Mouse (Mus musculus): Measurements from ENCODE around the gene Scg5.

The Scg5 gene

GRCm38 (mm10) chr2:113806851-113807577 is 21.9 kb downstream of the Scg5 start:
- DNase-seq (ENCODE audit: low read depth, low spot score), result no peak

DNA sequence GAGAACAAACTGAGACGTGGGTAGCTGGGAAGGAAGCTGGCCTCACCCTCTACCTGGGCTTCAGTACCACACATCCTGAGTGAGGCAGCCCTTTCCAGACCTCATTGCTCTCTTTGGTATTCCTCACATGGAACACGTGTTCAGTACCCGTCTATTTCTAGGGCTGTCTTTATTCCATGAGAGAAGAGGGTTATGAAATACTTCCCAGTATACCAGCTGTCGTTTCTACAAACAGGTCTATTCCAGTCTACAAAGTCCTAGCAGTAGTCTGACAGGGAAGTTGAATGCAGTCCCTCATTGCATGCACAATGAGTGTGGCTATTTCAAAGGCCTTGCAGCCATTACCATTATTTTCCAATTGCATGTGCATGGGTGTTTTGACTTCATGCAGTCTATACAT is 23.2 kb downstream of the Scg5 start:
- DNase-seq (ENCODE audit: low read depth, low spot score), result no peak

GRCm38 (mm10) chr2:113803753-113804152 is 25.2 kb downstream of the Scg5 start:
- DNase-seq (ENCODE audit: low read depth, low spot score), result no peak

- no peak for DNase-seq (ENCODE audit: low read depth, low spot score)
Observed at GRCm38 (mm10) chr2:113800846-113801245, 28.1 kb downstream of the Scg5 start.

DNA sequence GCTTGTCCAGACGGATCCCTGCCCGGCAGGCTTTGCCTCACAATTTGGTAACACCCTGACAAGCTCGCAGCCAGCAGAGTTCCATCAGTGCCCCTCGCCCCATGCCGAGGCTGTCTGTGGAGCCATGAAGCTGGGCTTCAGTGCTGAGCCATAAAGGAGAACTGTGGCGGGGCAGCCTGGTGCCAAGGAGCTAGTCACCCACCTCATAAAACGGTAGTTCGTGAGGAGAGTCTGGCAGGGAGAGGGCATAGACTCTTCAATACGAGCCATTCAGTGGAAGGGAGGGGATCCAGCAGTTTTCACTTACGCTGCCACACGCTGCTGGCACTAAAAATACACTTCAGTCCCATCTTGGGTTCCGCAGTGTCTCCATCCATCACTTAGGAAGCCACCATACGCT is 30.3 kb downstream of the Scg5 start:
- no peak for DNase-seq (ENCODE audit: low read depth, low spot score)

- no peak for DNase-seq (ENCODE audit: low read depth, low spot score)
Observed at GRCm38 (mm10) chr2:113795186-113795585, 33.7 kb downstream of the Scg5 start.

- DNase-seq (ENCODE audit: low read depth, low spot score), result no peak
Observed at GRCm38 (mm10) chr2:113793521-113793920, 35.4 kb downstream of the Scg5 start.

DNA sequence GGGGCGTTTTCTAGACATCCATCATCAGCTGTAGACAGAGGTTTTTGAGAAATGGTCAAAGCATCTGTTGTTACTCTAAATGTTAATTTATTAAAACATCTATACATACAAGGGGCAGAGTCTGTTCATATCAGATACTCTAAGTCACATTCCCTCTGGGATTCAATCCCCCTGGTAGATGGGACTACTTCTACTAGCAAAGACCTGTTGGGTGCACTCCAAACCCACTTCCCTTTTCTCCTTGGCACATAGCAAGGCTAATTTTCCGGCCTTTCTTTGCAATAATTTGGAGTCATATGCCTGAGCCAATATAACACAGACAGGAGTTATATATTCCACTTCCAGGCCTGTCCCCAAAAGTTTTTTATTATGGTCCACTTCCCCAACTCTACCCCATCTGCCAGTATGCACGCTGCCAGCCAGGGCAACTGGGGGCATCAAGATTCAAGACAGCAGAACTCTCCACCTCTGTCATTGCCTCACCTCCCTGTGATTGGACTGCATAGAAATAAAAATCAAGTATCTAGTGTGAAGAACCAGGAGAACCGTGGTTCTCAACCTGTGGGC is 40.0 kb downstream of the Scg5 start:
- no peak for DNase-seq (ENCODE audit: low read depth, low spot score)

- no peak for DNase-seq (ENCODE audit: low read depth, low spot score)
Observed at GRCm38 (mm10) chr2:113787882-113788281, 41.0 kb downstream of the Scg5 start.

GRCm38 (mm10) chr2:113784851-113785250 is 44.1 kb downstream of the Scg5 start:
- no peak for DNase-seq (ENCODE audit: low read depth, low spot score)

GRCm38 (mm10) chr2:113781521-113781920 is 47.4 kb downstream of the Scg5 start:
- DNase-seq (ENCODE audit: low read depth, low spot score), result no peak

DNA sequence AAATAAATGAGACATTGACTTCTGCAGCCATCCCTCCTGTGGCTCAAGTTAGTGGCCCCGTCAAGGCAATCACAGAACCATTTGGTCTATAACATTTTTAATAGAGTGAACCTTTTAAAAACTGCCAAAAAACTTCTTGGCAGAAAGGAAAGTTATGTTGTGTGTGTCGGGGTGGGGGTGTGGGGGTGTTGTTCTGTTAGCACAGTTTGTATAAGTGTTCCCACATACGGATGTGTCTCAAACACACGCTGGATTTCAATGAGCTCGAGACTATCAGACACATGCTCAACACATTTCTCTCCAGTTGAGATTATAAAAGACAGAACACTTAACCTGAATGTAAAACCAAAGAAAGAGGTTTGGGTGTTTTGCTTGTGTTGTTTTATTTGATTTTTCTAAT is 47.8 kb downstream of the Scg5 start:
- no peak for DNase-seq (ENCODE audit: low read depth, low spot score)

- no peak for DNase-seq (ENCODE audit: low read depth, low spot score)
Observed at GRCm38 (mm10) chr2:113779336-113779735, 49.6 kb downstream of the Scg5 start.

GRCm38 (mm10) chr2:113778036-113778435 is 50.9 kb downstream of the Scg5 start:
- DNase-seq (ENCODE audit: low read depth, low spot score), result no peak

- no peak for DNase-seq (ENCODE audit: low read depth, low spot score)
Observed at GRCm38 (mm10) chr2:113776297-113776696, 52.6 kb downstream of the Scg5 start.

GRCm38 (mm10) chr2:113774150-113774805 is 54.6 kb downstream of the Scg5 start:
- no peak for DNase-seq (ENCODE audit: low read depth, low spot score)

DNA sequence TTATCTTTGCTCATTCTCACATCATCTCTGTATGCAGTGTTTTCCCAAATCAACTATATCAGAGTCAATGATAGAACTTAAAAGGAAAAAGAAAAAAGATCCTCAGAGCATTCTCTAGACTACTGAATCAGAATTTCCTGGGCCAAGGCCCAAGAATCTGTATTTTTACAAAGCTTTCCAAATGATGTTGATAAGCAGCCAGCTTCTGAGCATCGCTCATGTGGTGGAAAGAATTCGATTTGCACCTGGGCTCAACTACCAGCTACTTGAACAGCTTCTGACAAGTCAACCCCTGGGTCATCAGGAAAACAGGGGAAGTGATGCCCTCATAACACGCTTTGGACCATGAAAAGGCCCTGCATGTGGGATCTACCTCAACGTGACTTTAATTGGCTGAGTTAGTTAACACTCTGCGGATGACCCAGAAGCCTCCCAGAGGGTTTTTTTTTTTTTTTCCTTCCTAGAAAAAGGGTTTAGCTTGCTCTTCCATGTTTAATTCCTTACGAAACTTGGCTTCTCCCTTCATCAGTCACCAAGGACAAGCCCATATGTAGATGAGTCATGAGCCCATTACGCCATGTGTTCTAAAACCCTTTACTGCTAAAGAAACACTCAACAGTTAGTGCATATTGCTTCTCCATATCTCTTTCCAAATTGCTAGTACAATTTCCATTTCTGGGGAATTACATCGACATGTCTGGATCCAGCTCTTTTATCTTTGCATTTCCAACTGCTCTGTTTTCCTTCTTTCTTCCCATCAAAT is 60.2 kb downstream of the Scg5 start:
- DNase-seq (ENCODE audit: low read depth, low spot score), result no peak

DNA sequence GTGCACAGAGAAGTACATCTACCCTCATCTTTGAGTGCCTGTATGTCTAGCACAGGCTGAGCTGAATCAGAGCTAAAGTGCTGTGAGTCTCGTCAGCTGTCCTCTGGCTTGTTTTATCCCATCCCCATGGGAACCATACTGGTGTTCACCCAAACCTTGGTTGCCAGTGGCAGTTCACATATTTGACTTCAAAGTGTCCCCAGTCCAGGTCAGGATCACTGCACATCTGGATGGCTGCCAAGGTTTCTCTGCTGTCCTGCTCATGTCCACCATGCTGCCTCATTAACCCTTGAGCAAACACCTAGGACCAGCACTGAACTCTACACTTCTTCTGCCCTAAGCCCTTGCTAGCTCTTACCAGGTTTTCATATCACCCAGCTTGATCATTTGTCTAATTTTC is 63.0 kb downstream of the Scg5 start:
- no peak for DNase-seq (ENCODE audit: low read depth, low spot score)

- no peak for DNase-seq (ENCODE audit: low read depth, low spot score)
Observed at GRCm38 (mm10) chr2:113764968-113765367, 64.0 kb downstream of the Scg5 start.

- DNase-seq (ENCODE audit: low read depth, low spot score), result peak; percentile 11
Observed at GRCm38 (mm10) chr2:113758311-113759161, 70.4 kb downstream of the Scg5 start, which contains the start of gene Grem1. Gene Grem1, minus strand, starts transcription at chr2:113758646.

Data from WW6 (cell line).